Mouse (Mus musculus): Measurements from ENCODE around the gene Gpr26.

Gene Gpr26

GRCm38 (mm10) chr7:131966023-131966915 is at the start of gene Gpr26:
TSS of gene Gpr26 (plus strand) at chr7:131966460.
- no peak for DNase-seq (ENCODE audit: low spot score)

- no peak for DNase-seq (ENCODE audit: low spot score)
These were observed 48.9 kb upstream of the Gpr26 start for GRCm38 (mm10) chr7:131917384-131917783.

GRCm38 (mm10) chr7:131927288-131928050 is 38.8 kb upstream of the Gpr26 start:
- DNase-seq (ENCODE audit: low spot score) = no peak

- DNase-seq (ENCODE audit: low spot score) = no peak
These were observed 28.6 kb upstream of the Gpr26 start for GRCm38 (mm10) chr7:131937611-131938010.

- DNase-seq (ENCODE audit: low spot score) = no peak
These were observed 15.1 kb upstream of the Gpr26 start for GRCm38 (mm10) chr7:131951131-131951530.

GRCm38 (mm10) chr7:131953402-131953801 is 12.9 kb upstream of the Gpr26 start:
- no peak for DNase-seq (ENCODE audit: low spot score)

- no peak for DNase-seq (ENCODE audit: low spot score)
These were observed 7.6 kb upstream of the Gpr26 start for GRCm38 (mm10) chr7:131958705-131959104.

GRCm38 (mm10) chr7:131960551-131960950 is 5.7 kb upstream of the Gpr26 start:
- DNase-seq (ENCODE audit: low spot score) = no peak

- DNase-seq (ENCODE audit: low spot score) = no peak
These were observed 745 bp downstream of the Gpr26 start for GRCm38 (mm10) chr7:131966916-131967494.

- no peak for DNase-seq (ENCODE audit: low spot score)
These were observed 4.0 kb downstream of the Gpr26 start for GRCm38 (mm10) chr7:131970255-131970654.

GRCm38 (mm10) chr7:131975867-131976266 is 9.6 kb downstream of the Gpr26 start:
- DNase-seq (ENCODE audit: low spot score) = no peak

- no peak for DNase-seq (ENCODE audit: low spot score)
These were observed 12.3 kb downstream of the Gpr26 start for GRCm38 (mm10) chr7:131978609-131979008.

GRCm38 (mm10) chr7:131989056-131989455 is 22.8 kb downstream of the Gpr26 start:
- DNase-seq (ENCODE audit: low spot score) = no peak

GRCm38 (mm10) chr7:131992226-131992625 is 26.0 kb downstream of the Gpr26 start:
- no peak for DNase-seq (ENCODE audit: low spot score)

GRCm38 (mm10) chr7:131992873-131993272 is 26.6 kb downstream of the Gpr26 start:
- no peak for DNase-seq (ENCODE audit: low spot score)

GRCm38 (mm10) chr7:132005996-132006696 is 39.9 kb downstream of the Gpr26 start:
- DNase-seq (ENCODE audit: low spot score) = no peak

- DNase-seq (ENCODE audit: low spot score) = peak; percentile 16
These were observed 42.7 kb downstream of the Gpr26 start for GRCm38 (mm10) chr7:132009002-132009401.

- DNase-seq (ENCODE audit: low spot score) = no peak
These were observed 46.9 kb downstream of the Gpr26 start for GRCm38 (mm10) chr7:132012969-132013679.

- DNase-seq (ENCODE audit: low spot score) = no peak
These were observed 47.7 kb downstream of the Gpr26 start for GRCm38 (mm10) chr7:132013970-132014369.

GRCm38 (mm10) chr7:132015193-132015592 is 48.9 kb downstream of the Gpr26 start:
- no peak for DNase-seq (ENCODE audit: low spot score)

GRCm38 (mm10) chr7:132015933-132016332 is 49.7 kb downstream of the Gpr26 start:
- DNase-seq (ENCODE audit: low spot score) = no peak

Data from lung, postnatal 25 days (tissue).